Mouse (Mus musculus): ENCODE measurements around the gene Maml3.

Gene Maml3

GRCm38 (mm10) chr3:51749812-51750481 is 354.9 kb downstream of the Maml3 start:
- in situ Hi-C loops (cut with MboI, MseI), result no loop called here

- in situ Hi-C loops (cut with MboI, MseI), result no loop called here
These were observed 355.5 kb downstream of the Maml3 start for GRCm38 (mm10) chr3:51749421-51749811.

- in situ Hi-C loops (cut with MboI, MseI), result no loop called here
These were observed 356.2 kb downstream of the Maml3 start for GRCm38 (mm10) chr3:51748436-51749376.

GRCm38 (mm10) chr3:51746816-51747215 is 358.1 kb downstream of the Maml3 start:
- in situ Hi-C loops (cut with MboI, MseI), result no loop called here

- in situ Hi-C loops (cut with MboI, MseI), result no loop called here
These were observed 359.7 kb downstream of the Maml3 start for GRCm38 (mm10) chr3:51745162-51745561.

- in situ Hi-C loops (cut with MboI, MseI), result loop anchor here (5.0 kb wide), 1 partner anchor 462 kb away; no protein-coding TSS in a partner anchor
These were observed 360.5 kb downstream of the Maml3 start for GRCm38 (mm10) chr3:51744339-51744759.

- in situ Hi-C loops (cut with MboI, MseI), result loop anchor here (5.0 kb wide), 1 partner anchor 460 kb away; no protein-coding TSS in a partner anchor
These were observed 362.5 kb downstream of the Maml3 start for GRCm38 (mm10) chr3:51742405-51742804.

- in situ Hi-C loops (cut with MboI, MseI), result loop anchor here (5.0 kb wide), 1 partner anchor 460 kb away; no protein-coding TSS in a partner anchor
These were observed 363.1 kb downstream of the Maml3 start for GRCm38 (mm10) chr3:51741824-51742223.

GRCm38 (mm10) chr3:51739835-51740112 is 365.1 kb downstream of the Maml3 start:
- in situ Hi-C loops (cut with MboI, MseI), result loop anchor here (5.0 kb wide), 1 partner anchor 457 kb away; no protein-coding TSS in a partner anchor

GRCm38 (mm10) chr3:51739049-51739834 is 365.6 kb downstream of the Maml3 start:
- in situ Hi-C loops (cut with MboI, MseI), result no loop called here

- in situ Hi-C loops (cut with MboI, MseI), result no loop called here
These were observed 371.2 kb downstream of the Maml3 start for GRCm38 (mm10) chr3:51733685-51734084.

GRCm38 (mm10) chr3:51731949-51732636 is 372.8 kb downstream of the Maml3 start:
- in situ Hi-C loops (cut with MboI, MseI), result no loop called here

GRCm38 (mm10) chr3:51730662-51731061 is 374.2 kb downstream of the Maml3 start:
- in situ Hi-C loops (cut with MboI, MseI), result no loop called here

GRCm38 (mm10) chr3:51729109-51729918 is 375.6 kb downstream of the Maml3 start:
- in situ Hi-C loops (cut with MboI, MseI), result no loop called here

- in situ Hi-C loops (cut with MboI, MseI), result no loop called here
These were observed 376.4 kb downstream of the Maml3 start for GRCm38 (mm10) chr3:51728456-51728855.

GRCm38 (mm10) chr3:51727968-51728367 is 376.9 kb downstream of the Maml3 start:
- in situ Hi-C loops (cut with MboI, MseI), result no loop called here

- in situ Hi-C loops (cut with MboI, MseI), result no loop called here
These were observed 377.4 kb downstream of the Maml3 start for GRCm38 (mm10) chr3:51727487-51727886.

GRCm38 (mm10) chr3:51726257-51726656 is 378.6 kb downstream of the Maml3 start:
- in situ Hi-C loops (cut with MboI, MseI), result no loop called here

GRCm38 (mm10) chr3:51719982-51720381 is 384.9 kb downstream of the Maml3 start:
- in situ Hi-C loops (cut with MboI, MseI), result no loop called here

GRCm38 (mm10) chr3:51719373-51719772 is 385.5 kb downstream of the Maml3 start:
- in situ Hi-C loops (cut with MboI, MseI), result no loop called here
